Mouse (Mus musculus): ENCODE measurements around the gene Ift57.

DNA sequence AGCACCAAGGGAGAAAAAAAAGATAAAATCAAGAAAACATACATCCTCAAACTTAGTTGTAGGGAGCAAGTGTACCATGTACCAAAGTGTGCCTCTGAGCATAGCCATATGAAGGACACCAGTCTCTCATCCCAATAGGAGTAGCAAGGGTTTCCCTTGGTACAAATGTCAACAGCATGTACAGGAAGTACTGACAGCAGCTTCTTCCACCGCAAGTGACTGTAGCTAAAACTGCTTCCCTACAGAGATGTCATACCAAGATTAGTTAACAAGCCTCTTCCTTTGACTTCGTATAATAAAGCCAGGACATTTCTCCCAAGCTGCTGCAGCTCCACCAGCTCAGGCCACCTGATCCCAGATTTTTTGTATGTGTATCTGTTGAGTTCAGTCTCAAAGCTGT is 39.9 kb upstream of the Ift57 start:
- TF ChIP-seq POLR2A (IDR thresholded peaks at IDR 0.05; ENCODE audit: borderline replicate concordance, control insufficient read depth, low read depth, low read length) (no peak), CTCF (IDR thresholded peaks at IDR 0.05; ENCODE audit: control insufficient read depth, insufficient read depth, low read length) (no peak)

Data from bone marrow, adult 2 months (tissue).